Mouse (Mus musculus): ENCODE measurements at regions not wholly inside any gene's neighbourhood (a gene's known extent, or its start where the extent isn't known, plus 50 kb on each side); places are given as distances from the start of the nearest gene placed in this dataset.

DNA sequence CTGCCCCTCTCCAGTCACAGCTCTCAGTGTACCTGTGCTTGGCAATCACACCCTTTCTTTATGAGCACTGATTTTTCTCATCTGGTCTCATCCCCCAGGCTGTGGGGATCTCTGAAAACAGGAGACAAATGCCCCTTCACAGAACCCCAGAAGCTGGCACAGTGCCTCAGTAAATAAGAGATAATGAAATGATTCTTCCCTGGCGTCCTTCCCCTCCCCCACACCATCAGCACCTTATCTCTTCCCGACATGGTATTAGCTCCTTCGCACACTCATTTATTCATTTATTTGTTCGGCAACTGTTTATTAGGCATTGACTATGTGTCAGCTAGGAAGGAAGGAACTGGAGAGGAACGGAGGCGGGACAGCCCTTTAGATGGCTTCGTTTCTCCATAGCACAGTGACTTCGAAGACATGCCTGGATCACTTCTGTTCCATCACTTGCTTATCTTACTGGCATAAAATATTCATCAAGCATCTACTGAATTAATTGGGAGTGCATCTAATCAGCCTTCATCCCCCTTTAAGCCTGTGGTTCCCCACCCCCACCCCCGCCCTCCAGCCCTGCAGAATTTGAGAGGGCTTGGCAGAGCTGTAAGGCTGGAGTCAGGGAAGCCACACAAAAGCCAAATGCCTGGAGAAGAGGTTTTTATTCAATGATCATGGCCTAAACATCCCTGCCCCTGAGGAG lies 51.6 kb upstream of the Tbc1d21 start:
- ATAC-seq, result no peak
- no peaks in the 10 kb centered on the region for H3K27me3 ChIP-seq
- TF ChIP-seq CTCF (IDR thresholded peaks at IDR 0.05), result no peak
- in situ Hi-C loops (cut with MboI; ENCODE audit: low pct_unique_long_range_greater_than_20kb), result no loop called here
- ChIA-PET CTCF (interaction anchor here (1.1 kb wide), 1 partner anchor 12 kb away, joined by 3 read pairs; no protein-coding TSS in a partner anchor), POLR2A (interaction anchor here (0.9 kb wide), 1 partner anchor 32 kb away, joined by 3 read pairs; no protein-coding TSS in a partner anchor)
- DNase-seq (ENCODE audit: low read depth, low spot score), result no peak

DNA sequence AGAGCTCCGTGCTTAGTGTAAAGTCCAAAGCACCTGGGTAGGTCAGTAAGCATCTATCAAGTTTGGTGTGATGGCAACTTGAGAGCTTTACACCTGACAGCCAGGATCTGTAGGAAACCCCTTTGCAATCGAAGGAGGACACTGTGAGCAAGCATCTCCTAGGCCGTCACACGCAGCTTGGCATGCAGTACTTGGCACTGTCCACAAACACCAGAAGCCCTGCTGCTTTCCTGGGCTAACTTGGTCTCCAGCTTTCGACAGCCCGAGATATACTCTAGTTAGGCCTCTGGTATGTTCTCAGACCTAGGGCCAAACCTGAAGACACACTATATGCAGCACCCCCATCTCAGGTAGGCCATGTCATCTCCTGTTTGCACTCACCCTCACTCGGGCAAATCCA lies 58.5 kb upstream of the Tbc1d21 start:
- ATAC-seq (no peak), DNase-seq (ENCODE audit: low read depth, low spot score) (no peak)
- CTCF ChIA-PET, result interaction anchor here (1.4 to 1.5 kb wide), 2 partner anchors 9 to 12 kb away, joined by 4 to 5 read pairs; no protein-coding TSS in a partner anchor
- POLR2A ChIA-PET, result no interaction called here
- in situ Hi-C loops (cut with MboI; ENCODE audit: low pct_unique_long_range_greater_than_20kb), result no loop called here
- H3K27me3 ChIP-seq, result no peaks in the 10 kb centered on the region
- TF ChIP-seq CTCF (IDR thresholded peaks at IDR 0.05), result no peak

DNA sequence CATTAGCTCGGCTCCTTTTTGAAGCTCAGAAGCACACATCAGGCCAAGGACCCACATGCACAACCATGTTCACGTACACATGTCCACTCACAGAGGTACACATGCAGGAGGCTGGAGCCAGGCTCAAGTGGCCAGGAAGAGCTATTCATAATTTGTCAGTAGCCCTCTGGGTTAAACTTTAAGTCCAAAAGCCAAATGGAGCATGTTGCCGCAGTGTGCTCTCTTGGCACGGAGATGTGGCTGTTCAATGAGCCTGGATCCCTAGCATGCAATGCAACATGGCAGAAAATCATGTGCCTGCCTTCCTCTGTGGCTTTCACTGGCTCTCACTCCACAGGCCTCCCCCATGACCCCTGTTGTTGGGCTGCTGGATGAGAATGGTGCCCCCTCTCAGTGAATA lies 57.6 kb upstream of the Insyn1 start:
- DNase-seq (ENCODE audit: low read depth, low spot score) (no peak), ATAC-seq (no peak)
- in situ Hi-C loops (cut with MboI; ENCODE audit: low pct_unique_long_range_greater_than_20kb), result no loop called here
- CTCF ChIA-PET, result no interaction called here
- no peak for TF ChIP-seq CTCF (IDR thresholded peaks at IDR 0.05)
- POLR2A ChIA-PET, result no interaction called here
- no peaks in the 10 kb centered on the region for H3K27me3 ChIP-seq

DNA sequence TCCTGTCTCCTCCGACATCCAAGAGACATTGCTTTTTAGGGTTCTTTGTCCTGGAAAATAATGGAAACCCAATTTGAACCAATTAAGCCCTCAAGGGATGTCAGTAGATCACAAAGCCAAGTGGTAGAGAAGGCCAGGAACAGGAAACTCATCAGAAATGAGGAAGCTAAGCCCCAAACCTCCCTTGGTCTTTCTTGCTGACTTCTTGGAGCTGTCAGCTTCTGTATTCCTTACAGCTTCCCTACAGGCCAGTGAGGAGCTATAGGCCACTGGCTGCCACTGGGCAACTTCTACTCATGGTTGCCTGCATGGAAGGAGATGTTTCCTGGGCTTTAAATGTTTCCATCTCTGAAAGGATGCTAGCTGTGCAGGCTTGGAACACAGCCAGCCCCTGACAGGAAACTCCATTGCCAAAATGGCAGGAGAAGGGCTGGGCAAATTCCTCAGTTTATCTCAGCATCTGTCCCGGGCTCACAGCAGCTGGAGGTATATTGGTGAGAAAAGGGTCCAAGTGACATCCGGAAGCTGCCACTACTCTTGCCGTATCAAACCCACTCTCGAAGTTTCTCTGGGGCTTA lies 55.5 kb upstream of the Insyn1 start:
- CTCF ChIA-PET, result no interaction called here
- DNase-seq (ENCODE audit: low read depth, low spot score), result no peak
- in situ Hi-C loops (cut with MboI; ENCODE audit: low pct_unique_long_range_greater_than_20kb), result no loop called here
- no peak for TF ChIP-seq CTCF (IDR thresholded peaks at IDR 0.05)
- no peaks in the 10 kb centered on the region for H3K27me3 ChIP-seq
- POLR2A ChIA-PET, result no interaction called here
- no peak for ATAC-seq

DNA sequence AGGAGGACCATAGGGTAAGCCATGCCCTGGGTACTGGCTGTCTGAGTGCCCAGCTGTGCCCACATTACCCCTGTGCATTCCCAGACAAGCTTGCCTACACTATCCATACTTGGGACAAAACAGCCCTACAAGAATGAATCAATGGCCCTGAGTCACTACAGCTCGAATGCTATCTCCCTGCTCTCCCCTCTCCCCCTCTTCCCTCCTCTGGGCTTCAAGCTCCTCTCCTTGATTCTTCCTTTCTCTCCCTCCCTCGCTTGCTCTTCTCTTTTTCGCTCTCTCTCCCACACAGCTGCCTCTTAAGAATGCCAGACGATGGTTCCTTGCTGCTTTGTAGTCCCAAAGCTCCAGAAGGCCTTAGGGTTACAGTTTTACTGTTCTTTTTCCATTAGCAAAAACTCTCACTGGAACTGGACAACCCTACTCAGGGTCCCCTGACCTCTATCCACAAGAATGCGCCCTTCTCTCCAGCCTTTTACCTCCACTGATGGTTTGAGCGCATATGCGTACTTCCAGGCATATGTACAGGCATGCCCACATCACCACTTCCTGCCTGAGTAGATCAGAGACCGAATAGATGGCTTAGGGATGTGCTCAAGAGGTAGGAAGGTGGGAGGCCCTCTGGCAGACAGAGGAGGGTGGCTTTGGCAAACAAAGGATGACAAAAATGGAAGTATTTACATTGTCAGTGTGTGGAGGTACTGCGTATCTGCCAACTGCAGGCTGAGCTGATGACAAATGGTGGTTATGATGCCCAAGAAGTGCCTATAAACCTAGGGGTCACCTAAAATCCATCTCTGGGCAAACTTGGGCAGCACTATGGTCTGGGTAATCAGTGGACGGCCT lies 51.9 kb upstream of the Insyn1 start:
- ATAC-seq, result no peak

DNA sequence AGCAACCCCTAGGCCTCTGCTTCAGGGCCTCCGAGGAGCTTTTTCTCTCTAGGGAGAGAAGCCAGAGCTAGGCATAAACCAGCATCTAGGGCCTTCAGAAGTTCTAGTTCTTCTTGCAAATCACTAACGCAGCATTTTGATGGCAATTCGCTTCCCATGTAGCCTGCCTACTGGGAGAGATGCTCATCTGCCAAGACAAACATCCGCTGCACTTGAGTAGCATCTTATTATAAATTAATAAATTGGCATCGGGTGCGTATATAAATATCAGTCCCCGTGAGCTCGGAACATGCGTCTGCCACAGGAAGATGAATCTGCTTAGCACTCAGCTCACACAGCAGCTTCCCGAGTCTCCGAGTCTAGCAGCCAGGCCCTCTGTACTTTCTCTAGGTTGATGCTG lies 50.9 kb upstream of the Insyn1 start:
- ChIA-PET CTCF (interaction anchor here (1.4 to 1.7 kb wide), 2 partner anchors 9 to 10 kb away, joined by 4 to 5 read pairs; no protein-coding TSS in a partner anchor), POLR2A (no interaction called here)
- ATAC-seq, result no peak
- no peak for DNase-seq (ENCODE audit: low read depth, low spot score)
- no peak for TF ChIP-seq CTCF (IDR thresholded peaks at IDR 0.05)
- no peaks in the 10 kb centered on the region for H3K27me3 ChIP-seq
- in situ Hi-C loops (cut with MboI; ENCODE audit: low pct_unique_long_range_greater_than_20kb), result no loop called here

More for the DNA sequence above, 51.9 kb upstream of the Insyn1 start:
- POLR2A ChIA-PET, result interaction anchor here (0.7 to 1.3 kb wide), 2 partner anchors 11 to 12 kb away, joined by 3 to 4 read pairs; no protein-coding TSS in a partner anchor
- H3K27me3 ChIP-seq, result no peaks in the 10 kb centered on the region
- CTCF ChIA-PET, result interaction anchor here (1.7 kb wide), 1 partner anchor 10 kb away, joined by 7 read pairs; no protein-coding TSS in a partner anchor
- in situ Hi-C loops (cut with MboI; ENCODE audit: low pct_unique_long_range_greater_than_20kb), result no loop called here
- no peak for TF ChIP-seq CTCF (IDR thresholded peaks at IDR 0.05)
- DNase-seq (ENCODE audit: low read depth, low spot score), result no peak

DNA sequence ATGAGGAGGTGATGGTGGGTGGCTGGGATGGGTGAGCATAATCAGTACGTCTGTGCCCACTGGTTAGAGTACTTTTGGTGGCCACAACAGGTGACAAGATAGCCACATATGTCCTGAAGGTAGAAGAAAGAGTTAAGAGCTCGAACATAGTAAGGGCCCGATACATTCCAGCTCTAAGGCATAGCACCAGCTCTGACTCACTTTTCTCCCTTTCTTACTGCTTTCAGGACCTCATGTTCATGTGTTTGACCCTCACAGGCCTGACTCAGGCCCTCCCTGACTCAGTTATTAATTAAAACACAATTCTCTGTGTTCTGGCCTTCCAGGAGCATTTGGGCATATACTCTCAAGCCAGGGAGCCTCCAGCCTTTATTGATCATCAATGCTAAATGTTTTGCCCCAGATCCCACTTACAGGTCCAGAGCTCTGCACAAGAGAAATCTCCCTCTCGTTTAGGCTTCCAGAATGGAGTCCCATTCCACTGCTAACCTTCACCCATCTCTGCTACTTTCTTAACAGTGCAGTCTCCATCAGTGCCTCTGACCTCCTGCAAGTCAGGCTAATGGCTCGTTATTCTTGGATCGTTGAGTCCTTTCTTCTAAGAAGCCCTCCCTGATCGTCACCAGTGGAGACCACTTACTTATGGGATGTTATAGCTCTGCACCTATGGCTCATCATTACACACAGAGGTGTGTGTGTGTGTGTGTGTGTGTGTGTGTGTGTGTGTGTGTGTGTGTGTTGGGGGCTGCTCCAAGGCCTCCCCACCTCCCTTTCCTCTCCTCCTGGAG lies 50.1 kb upstream of the Insyn1 start:
- no peaks in the 10 kb centered on the region for H3K27me3 ChIP-seq
- ChIA-PET CTCF (interaction anchor here (1.0 to 1.7 kb wide), 3 partner anchors 9 to 22 kb away, joined by 3 to 5 read pairs (median 4); no protein-coding TSS in a partner anchor), POLR2A (interaction anchor here (0.6 to 1.3 kb wide), 4 partner anchors 15 to 65 kb away, joined by 3 read pairs; no protein-coding TSS in a partner anchor)
- ATAC-seq (no peak), DNase-seq (ENCODE audit: low read depth, low spot score) (no peak)
- in situ Hi-C loops (cut with MboI; ENCODE audit: low pct_unique_long_range_greater_than_20kb), result no loop called here
- no peak for TF ChIP-seq CTCF (IDR thresholded peaks at IDR 0.05)

Measured in Patski (cell line).